Mouse (Mus musculus) heart, embryonic 16.5 days (tissue): Measurements from ENCODE around the gene Zfp85. TPM values are rescaled to one million over a fixed set of nuclear protein-coding genes. Genes with fewer than 3 reads are reported as not detected.
"Not testable (repeated sequence)": the region's sequence is repeated elsewhere in the genome, so short reads cannot be mapped to it uniquely, and the experiment has no call there.

Experiments used
- ATAC-seq: fragments of 200-750 bp; cut with Nextera tagmentation; replicated peaks from 2 replicates; pipeline ENCODE4 v1.8.0; 2017; ENCODE audit warnings: moderate number of reproducible peaks; ENCODE audit not compliant: insufficient read depth, low FRiP score; ENCODE audit errors: extremely low read depth
- H3K27ac ChIP-seq: fragments of 300-500 bp; sonication (generic); 2 replicates; pipeline ENCODE4 v1.5.1; 2014; ENCODE audit warnings: mild to moderate bottlenecking, low read length, control low read depth, moderate library complexity
- H3K27me3 ChIP-seq: fragments of 300-500 bp; sonication (generic); 2 replicates; pipeline ENCODE4 v1.6.1; 2014; ENCODE audit warnings: low read length, mixed read lengths; ENCODE audit not compliant: control insufficient read depth, insufficient read depth
- H3K36me3 ChIP-seq: fragments of 300-500 bp; sonication (generic); 2 replicates; pipeline ENCODE4 v1.6.1; 2014; ENCODE audit not compliant: control insufficient read depth, insufficient read depth
- H3K4me1 ChIP-seq: fragments of 300-500 bp; sonication (generic); 2 replicates; pipeline ENCODE4 v1.6.1; 2014; ENCODE audit warnings: low read length, mixed read lengths; ENCODE audit not compliant: control insufficient read depth, insufficient read depth
- H3K4me2 ChIP-seq: fragments of 300-500 bp; sonication (generic); 2 replicates; pipeline ENCODE4 v1.6.1; 2014; ENCODE audit warnings: low read depth, mild to moderate bottlenecking, control low read depth, low read length
- H3K4me3 ChIP-seq: fragments of 300-500 bp; sonication (generic); 2 replicates; pipeline ENCODE4 v1.5.1; 2014; ENCODE audit warnings: mild to moderate bottlenecking, control low read depth, low read length
- H3K9ac ChIP-seq: fragments of 300-500 bp; sonication (generic); 2 replicates; pipeline ENCODE4 v1.6.1; 2014; ENCODE audit warnings: low read length, control low read depth
- H3K9me3 ChIP-seq: fragments of 300-500 bp; sonication (generic); replicated peaks from 2 replicates; pipeline ENCODE4 v1.6.1; 2016; ENCODE audit warnings: low read length; ENCODE audit not compliant: control insufficient read depth
- WGBS: fragments of 180-500 bp; shearing (Covaris S2); extraction: QIAGEN DNeasy Blood & Tissue Kit; methylation state at CpG from one replicate; pipeline ENCODE4 v1.1.7; 2014; 5-methylcytosine and 5-hydroxymethylcytosine counted together
- polyA plus RNA-seq: library from polyadenylated mRNA; unstranded; fragments of >200 nt; fragmentation: Nextera tagmentation; extraction: Ambion mirVana; gene quantifications from 2 replicates; pipeline ENCODE4 v1.2.1, GENCODE M21; 2015

The Zfp85 gene
- polyA plus RNA-seq, 1 experiment from 2014 or later = 3.6 TPM

DNA sequence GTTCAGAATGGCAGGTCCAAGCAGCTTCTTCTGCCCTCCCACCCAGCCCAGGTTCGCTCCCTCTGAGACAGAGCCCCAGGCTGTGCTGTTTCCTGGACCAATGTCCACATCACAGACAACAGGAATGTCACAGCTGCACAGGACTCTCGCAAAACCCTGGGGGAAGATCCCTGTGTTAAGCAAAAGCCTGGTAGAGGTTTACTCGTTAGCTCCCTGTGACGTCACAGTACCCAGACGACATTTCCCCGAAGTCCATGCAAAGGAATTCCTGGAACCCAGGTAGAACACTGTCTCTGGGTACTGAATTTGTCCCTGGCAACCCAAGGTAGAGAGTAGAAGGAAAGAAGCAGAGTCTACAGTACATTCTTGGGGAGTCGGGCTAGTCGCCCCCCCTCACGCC is 11.1 kb downstream of the Zfp85 start:
- Histone ChIP-seq H3K4me1 (no peaks in the 10 kb centered on the region), H3K4me3 (no peak overlapping the region), H3K4me2 (no peak overlapping the region), H3K27me3 (no peaks in the 10 kb centered on the region), H3K27ac (no peak overlapping the region), H3K36me3 (peaks cover 11% of the 10 kb centered on the region), H3K9ac (no peak overlapping the region), H3K9me3 (peaks cover 2% of the 10 kb centered on the region)
- WGBS = 84% methylated on average over 9 of the region's 9 CpGs
- ATAC-seq = no peak

DNA sequence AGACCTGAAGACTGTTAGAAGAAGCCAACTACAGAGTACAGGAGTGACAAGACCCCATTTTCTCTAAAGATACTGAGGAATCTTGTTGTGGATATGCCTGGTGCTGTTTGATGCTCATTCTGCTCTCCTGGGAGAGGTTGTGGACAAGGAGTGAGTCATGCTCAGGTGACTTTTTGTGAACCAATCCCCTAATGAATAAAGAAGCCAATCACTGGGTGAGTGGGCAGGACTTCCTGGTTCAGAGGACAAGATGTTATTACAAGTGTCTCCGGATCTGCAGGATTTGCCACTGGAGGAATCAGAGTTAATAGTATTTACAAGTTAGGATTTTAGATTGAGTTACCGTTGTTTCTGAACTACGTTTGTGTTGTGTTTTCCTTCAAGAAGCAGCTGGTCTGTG is 12.1 kb downstream of the Zfp85 start:
- 84% methylated on average over 3 of the region's 3 CpGs for WGBS
- H3K4me1 ChIP-seq = no peaks in the 10 kb centered on the region
- H3K4me3 ChIP-seq = no peak overlapping the region
- no peaks in the 10 kb centered on the region for H3K27me3 ChIP-seq
- H3K27ac ChIP-seq = no peak overlapping the region
- H3K9me3 ChIP-seq = no peaks in the 10 kb centered on the region; the same call in 1 of the 2 replicates
- no peak overlapping the region for H3K4me2 ChIP-seq
- H3K36me3 ChIP-seq = peaks cover 4% of the 10 kb centered on the region
- no peak for ATAC-seq
- no peak overlapping the region for H3K9ac ChIP-seq

DNA sequence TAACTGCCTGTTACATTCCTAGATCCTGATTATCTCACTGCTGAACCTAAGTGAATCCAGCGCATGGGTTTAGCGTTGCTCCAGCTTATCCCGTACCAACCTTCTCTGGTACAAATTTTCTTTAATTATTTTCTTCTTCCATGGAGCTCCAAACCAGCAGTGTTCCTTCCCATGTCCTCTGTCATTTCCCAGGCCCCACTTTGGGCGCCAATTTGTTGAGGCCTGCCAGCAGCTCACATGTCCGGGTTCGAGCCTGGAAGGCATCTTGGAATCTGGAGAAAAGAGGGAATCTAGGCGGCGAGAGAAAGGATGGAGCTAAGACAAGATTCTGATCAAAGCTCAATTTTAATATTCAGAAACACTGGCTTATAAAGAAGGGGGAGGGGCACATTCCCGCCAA is 20.6 kb downstream of the Zfp85 start:
- H3K27ac ChIP-seq = not testable (repeated sequence)
- peaks cover 12% of the 10 kb centered on the region for H3K9me3 ChIP-seq

DNA sequence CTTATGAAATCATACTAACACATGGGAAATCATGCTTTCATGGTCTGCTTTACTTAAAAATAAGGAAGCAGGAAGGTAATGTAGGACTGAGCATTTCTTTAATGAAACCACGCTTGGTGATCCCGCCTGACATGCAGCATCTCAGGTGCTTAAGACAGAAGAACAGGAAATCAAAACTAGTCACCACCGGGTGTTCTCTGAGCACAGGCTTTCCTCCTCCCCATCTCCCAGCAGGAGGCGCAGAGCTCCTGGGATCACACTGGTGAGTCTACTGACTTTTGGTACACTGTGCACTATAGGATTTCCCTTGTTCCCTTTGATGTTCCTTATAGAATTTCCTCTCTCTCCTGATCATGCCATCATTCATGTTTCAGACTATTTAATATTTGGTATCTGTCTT is 25.6 kb downstream of the Zfp85 start:
- H3K27ac ChIP-seq, H3K4me1 ChIP-seq, H3K27me3 ChIP-seq, H3K9me3 ChIP-seq, H3K36me3 ChIP-seq: not testable (repeated sequence)
- Histone ChIP-seq H3K4me2 (peak overlapping the region; percentile 82), H3K9ac (peak overlapping the region; percentile 78; the same call in 1 of the 2 replicates), H3K4me3 (peak overlapping the region; percentile 75)
- WGBS = 42% methylated on average over 4 of the region's 4 CpGs
- peak; percentile 75 for ATAC-seq

More for the DNA sequence above, 20.6 kb downstream of the Zfp85 start:
- not testable (repeated sequence) for H3K4me2 ChIP-seq, H3K4me3 ChIP-seq, H3K4me1 ChIP-seq, H3K9ac ChIP-seq, H3K27me3 ChIP-seq, ATAC-seq, H3K36me3 ChIP-seq
- 84% methylated on average over 9 of the region's 9 CpGs for WGBS

DNA sequence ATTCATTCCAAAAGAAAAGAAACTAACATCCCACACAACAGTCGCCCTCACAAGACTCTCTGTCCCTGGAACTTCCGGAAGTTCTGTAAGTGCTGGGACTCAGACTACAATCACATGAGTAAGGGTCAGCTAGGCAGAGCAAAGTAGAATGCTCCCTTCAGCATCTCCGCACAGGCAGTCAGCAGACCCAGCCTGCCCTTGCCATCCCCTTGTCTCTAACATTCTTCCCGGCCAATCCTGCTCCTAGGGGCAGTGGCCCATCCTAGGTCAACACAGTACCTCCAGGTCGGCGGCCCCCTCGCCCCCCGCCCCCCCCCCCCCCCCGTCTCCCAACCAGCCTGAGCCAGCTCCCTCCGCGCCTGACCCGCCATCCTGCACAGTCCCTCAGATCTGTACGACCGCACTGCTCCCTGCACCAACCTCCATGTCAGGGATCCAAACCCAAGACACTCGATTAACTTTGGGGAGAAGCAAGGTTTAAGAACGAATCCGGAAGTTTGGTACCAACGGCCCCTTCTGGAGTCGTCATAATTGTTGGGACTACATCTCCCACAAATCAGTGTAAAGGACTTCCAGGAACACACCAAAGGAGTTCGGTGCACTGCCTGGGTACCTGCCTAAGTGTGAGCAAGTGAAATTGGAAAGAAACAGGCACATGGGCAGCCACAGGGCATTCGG is 26.2 kb downstream of the Zfp85 start, which contains the start of gene Zfp65:
Gene Zfp65, minus strand, starts transcription at position 533 of the 678 bp plus-strand sequence.
- H3K4me1 ChIP-seq = peaks cover 5% of the 10 kb centered on the region
- WGBS = 3% methylated on average over 17 of the region's 21 CpGs
- H3K9me3 ChIP-seq = peaks cover 3% of the 10 kb centered on the region
- H3K9ac ChIP-seq = peak within 1 kb of the TSS; percentile 78
- no peaks in the 10 kb centered on the region for H3K36me3 ChIP-seq
- H3K27ac ChIP-seq = peak within 1 kb of the TSS; percentile 62
- H3K27me3 ChIP-seq = no peaks in the 10 kb centered on the region
- peak within 1 kb of the TSS; percentile 75 for H3K4me3 ChIP-seq
- H3K4me2 ChIP-seq = peak within 1 kb of the TSS; percentile 82
- peak; percentile 86 for ATAC-seq

DNA sequence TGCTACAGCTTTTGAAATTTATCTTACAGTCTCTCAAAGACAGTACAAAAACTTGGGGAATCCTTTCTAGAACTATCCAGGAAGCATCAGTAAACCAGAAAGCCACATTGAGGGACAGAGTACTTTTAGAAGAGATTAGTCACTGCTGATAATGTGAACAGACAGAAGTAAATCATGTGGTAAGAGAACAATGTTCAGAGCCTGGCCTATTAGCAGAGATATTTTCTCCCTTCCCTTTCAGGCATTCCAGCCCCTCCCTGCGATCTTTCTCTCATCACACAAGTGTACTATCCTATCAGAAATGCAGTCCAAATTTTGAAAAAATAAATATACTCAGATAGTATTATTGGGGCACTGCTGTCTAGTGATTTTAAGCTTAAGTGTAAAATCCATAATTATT is 26.9 kb downstream of the Zfp85 start:
- no peak for ATAC-seq
- H3K27ac ChIP-seq = no peak overlapping the region
- peaks cover 7% of the 10 kb centered on the region for H3K4me1 ChIP-seq
- H3K9ac ChIP-seq = no peak overlapping the region
- no peaks in the 10 kb centered on the region for H3K27me3 ChIP-seq
- peak overlapping the region; percentile 75; the same call in 1 of the 2 replicates for H3K4me3 ChIP-seq
- H3K4me2 ChIP-seq = peak overlapping the region; percentile 82
- 55% methylated on average over 1 of the region's 1 CpGs for WGBS
- no peaks in the 10 kb centered on the region for H3K36me3 ChIP-seq
- H3K9me3 ChIP-seq = no peaks in the 10 kb centered on the region

DNA sequence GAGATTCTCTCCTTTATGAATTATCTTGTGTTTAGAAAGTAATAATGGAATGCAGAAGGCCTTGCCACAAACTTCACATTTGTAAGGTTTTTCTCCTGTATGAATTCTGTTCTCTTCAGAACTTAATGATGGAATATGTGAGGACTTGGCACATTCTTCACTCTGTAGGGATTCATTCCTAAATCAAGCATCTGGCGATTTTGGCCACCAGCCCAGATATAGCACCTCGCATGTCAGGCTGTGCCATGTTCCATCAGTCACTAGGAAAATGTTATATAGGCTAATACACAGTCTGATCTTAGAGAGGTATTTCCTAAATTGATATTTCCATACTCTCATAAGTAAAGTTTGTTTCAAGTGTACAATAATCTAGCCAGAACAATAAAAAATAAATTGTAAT is 29.7 kb downstream of the Zfp85 start:
- H3K36me3 ChIP-seq, H3K4me3 ChIP-seq, H3K9ac ChIP-seq, H3K27ac ChIP-seq, H3K27me3 ChIP-seq, ATAC-seq, H3K4me2 ChIP-seq, H3K4me1 ChIP-seq, H3K9me3 ChIP-seq: not testable (repeated sequence)
- 49% methylated on average over 2 of the region's 2 CpGs for WGBS

DNA sequence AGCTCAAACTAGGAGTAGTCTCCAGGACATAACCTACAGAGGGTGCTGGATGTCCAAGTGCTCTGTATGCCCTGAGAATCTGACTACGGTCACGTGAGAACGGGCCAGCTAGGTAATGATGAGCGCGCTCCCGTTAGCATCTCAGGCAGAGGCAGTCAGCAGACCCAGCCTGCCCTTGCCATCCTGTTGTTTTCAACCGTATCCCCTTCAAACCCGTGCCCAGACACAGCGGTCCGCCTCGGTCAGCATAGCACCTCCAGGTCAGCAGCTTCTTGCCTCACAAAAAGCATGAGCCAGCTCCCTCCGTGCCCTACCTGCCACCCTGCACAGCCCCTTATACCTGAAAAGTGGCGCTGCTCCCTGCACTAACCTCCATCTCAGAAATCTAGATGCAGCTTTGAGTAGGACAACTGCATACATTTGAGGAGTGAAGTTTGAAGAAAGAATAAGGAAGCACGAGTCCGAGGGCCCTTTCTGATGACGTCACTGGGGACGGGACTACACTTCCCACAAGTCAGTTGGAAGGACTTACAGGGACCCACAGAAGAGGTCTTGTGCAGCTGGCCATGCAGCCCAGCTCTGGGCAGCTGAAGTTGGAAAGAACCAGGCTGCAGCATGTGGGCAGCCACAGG is 31.1 kb downstream of the Zfp85 start:
- Histone ChIP-seq H3K27me3 (no peaks in the 10 kb centered on the region), H3K9ac (peak overlapping the region; percentile 78), H3K27ac (peak overlapping the region; percentile 15; the same call in 1 of the 2 replicates), H3K9me3 (no peaks in the 10 kb centered on the region), H3K4me2 (peak overlapping the region; percentile 87), H3K4me3 (peak overlapping the region; percentile 65), H3K36me3 (no peaks in the 10 kb centered on the region), H3K4me1 (peaks cover 8% of the 10 kb centered on the region)
- WGBS = 1% methylated on average over 17 of the region's 17 CpGs
- ATAC-seq = peak; percentile 95
